Mouse (Mus musculus) inflammation-experienced regulatory T-cells (primary cell): ENCODE data around the gene Adgre5. TPM values are rescaled to one million over a fixed set of nuclear protein-coding genes. Genes with fewer than 3 reads are reported as not detected.

Experiments used
- polyA plus RNA-seq, 2 experiments: library from polyadenylated mRNA; unstranded; fragments of 100-300 nt; shearing (Covaris generic); gene quantifications; one replicate each; pipeline ENCODE4 v1.2.1; 2017

The Adgre5 gene
- polyA plus RNA-seq, result 100 to 1,000 TPM; 424 to 617 TPM

DNA sequence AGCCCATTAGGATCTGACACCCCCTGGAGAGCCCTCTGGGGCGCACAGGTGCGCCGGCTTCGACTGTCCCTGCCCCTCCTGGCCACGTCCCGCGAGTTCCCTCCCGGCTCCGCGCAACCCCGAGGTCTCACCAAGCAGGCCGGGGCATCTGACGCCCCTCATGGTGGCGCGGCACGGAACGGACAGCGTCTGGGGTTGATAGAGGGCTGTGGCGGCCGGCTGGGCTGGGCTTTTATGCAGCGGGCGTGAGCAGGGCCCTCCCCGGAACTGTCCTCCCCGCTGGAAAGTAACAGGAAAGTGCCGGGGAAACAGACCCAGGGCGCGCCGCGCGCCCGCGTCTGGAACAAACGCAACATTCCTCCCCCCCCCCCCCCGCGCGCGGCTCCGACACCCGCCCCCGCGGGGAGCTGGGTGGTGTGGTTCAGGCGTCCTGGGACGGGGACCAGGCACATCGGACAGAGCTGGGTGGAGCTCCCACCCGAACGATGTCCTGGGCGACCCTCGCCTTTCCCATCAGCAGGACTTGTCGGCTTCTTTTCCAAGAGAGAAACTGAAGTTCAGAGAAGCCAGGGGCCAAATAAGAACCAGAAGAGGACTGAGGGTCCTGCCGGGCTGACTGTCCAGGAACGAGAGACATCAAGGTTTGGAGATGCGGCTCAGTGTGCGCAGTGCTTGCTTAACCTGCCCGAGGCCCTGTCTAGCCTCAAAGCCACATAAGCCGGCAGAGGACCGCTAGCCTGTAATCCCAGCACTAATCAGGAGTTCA, at the start of gene Adgre5:
Gene Adgre5 (minus strand): TSS at position 351 of the 766 bp plus-strand sequence.

GRCm38 (mm10) chr8:83715031-83715690, 26.0 kb downstream of the Adgre5 start, which contains the start of gene Ddx39:
Gene Ddx39, plus strand, starts transcription at chr8:83715177.

DNA sequence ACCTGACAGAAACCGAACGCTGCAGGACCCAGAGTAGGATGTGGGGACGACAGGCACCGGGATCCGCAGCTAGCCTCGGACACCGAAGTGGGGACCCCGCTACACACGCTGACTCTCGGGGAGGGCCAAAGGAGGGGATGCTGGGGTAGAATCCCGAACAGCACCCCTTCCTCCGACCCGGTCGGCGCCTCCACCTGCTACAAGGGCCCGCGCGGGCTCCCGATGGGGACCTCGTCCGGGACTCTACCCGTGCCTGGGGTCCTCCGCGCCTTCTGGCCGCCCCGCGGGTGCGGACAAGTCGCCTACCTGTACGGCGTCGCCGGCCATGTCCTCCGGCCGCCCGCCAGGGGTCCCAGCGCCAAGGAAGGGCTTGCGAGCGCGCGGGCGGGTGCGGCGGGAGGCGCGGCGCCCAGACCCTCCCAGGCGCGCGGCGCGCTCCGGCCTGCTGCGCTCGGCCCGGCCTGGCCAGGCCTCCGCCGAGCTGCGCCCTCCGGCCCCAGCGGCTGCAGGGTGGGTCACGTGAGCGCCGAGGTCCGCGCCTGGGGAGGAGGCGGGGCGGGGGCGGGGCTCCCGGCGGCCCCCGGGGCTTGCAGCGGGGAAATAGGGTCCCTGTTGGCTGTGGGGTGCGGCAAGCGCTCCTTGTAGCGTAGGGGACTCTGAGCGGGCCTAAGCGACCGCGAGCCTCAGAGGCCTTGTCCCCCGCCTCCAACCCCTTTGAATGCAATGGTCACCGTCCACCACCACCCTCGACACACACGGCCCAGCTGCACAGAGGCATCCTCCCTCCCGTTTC, 42.3 kb downstream of the Adgre5 start, which contains the start of gene Pkn1:
Gene Pkn1 (minus strand): TSS at position 519 of the 793 bp plus-strand sequence.

Other genes starting within 250 kb of the Adgre5 start
- 1 to 10 TPM in 1 of 2 experiments, under 1 TPM in 1; 0.11 to 2.4 TPM for gene Olfr370, start 205.5 kb downstream of the Adgre5 start, polyA plus RNA-seq
- gene Ndufb7, start 174.7 kb downstream of the Adgre5 start, polyA plus RNA-seq, result 100 to 1,000 TPM; 224 to 230 TPM
- gene Tecr, start 133.4 kb downstream of the Adgre5 start, polyA plus RNA-seq, result 100 to 1,000 TPM; 401 to 437 TPM
- gene Dnajb1, start 133.1 kb downstream of the Adgre5 start, polyA plus RNA-seq, result 100 to 1,000 TPM; 129 to 258 TPM
- 10 to 100 TPM; 46.8 to 65.2 TPM for gene Gipc1, start 88.6 kb downstream of the Adgre5 start, polyA plus RNA-seq
- gene Ptger1, start 74.6 kb downstream of the Adgre5 start, polyA plus RNA-seq, result 1 to 10 TPM; 2.8 to 4.2 TPM
- gene Pkn1, start 42.1 kb downstream of the Adgre5 start, polyA plus RNA-seq, result 100 to 1,000 TPM; 161 to 188 TPM
- gene Ddx39, start 26.1 kb downstream of the Adgre5 start, polyA plus RNA-seq, result 100 to 1,000 TPM; 166 to 196 TPM
- 1 to 10 TPM; 6.8 to 8.2 TPM for gene Adgrl1, start 158.8 kb upstream of the Adgre5 start, polyA plus RNA-seq
- under 1 TPM; 0.31 to 0.41 TPM for gene Gm10644, start 213.9 kb upstream of the Adgre5 start, polyA plus RNA-seq
- gene Asf1b, start 214.2 kb upstream of the Adgre5 start, polyA plus RNA-seq, result 10 to 100 TPM; 15.0 to 20.4 TPM
- 10 to 100 TPM; 54.4 to 56.5 TPM for gene Prkaca, start 231.7 kb upstream of the Adgre5 start, polyA plus RNA-seq